Mouse (Mus musculus): ENCODE measurements at regions not wholly inside any gene's neighbourhood (a gene's known extent, or its start where the extent isn't known, plus 50 kb on each side); places are given as distances from the start of the nearest gene placed in this dataset.

DNA sequence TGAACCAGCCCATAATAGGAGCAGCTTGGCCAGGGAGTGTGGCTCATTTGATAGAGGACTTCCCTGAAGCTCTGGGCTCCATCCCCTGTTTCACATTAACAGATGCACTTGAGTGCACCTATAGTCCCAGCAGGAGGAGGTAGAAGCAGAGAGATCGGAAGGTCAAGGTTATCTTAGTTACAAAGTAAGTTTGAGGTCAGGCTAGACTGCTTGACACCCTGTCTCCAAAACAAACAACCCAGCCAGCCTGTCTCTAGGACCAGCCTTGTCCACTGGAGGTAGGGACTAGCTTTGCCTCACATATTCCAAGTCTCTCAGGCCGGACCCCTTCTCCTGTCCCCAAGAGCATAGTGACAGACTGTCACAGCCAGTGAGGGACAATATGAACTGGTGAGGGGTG, 88.9 kb upstream of the Ptpn1 start:
- no peak overlapping the region for H3K9ac ChIP-seq (ENCODE audit: insufficient read depth, low read depth, low read length, poor library complexity, severe bottlenecking)
- H3K9me3 ChIP-seq (ENCODE audit: control insufficient read depth, insufficient read depth, low read depth, low read length), result no peaks in the 10 kb centered on the region
- no peak overlapping the region for H3K4me3 ChIP-seq (ENCODE audit: insufficient read depth in 1 of 2, low read depth in 1 of 2, low read length in 2 of 2, poor library complexity in 1 of 2, severe bottlenecking in 1 of 2)
- H3K36me3 ChIP-seq (ENCODE audit: control insufficient read depth, insufficient read depth, low read length, poor library complexity, severe bottlenecking), result no peaks in the 10 kb centered on the region
- H3K27ac ChIP-seq (ENCODE audit: insufficient read depth, low read depth, low read length, poor library complexity, severe bottlenecking), result no peak overlapping the region
- DNase-seq (ENCODE audit: low read depth, low spot score), result no peak
- TF ChIP-seq MAFK (IDR thresholded peaks at IDR 0.05; ENCODE audit: insufficient read depth, low read depth, low read length) (no peak), CHD2 (IDR thresholded peaks at IDR 0.05; ENCODE audit: low read depth, low read length) (no peak), ZNF384 (IDR thresholded peaks at IDR 0.05; ENCODE audit: low read depth, low read length) (no peak), HCFC1 (IDR thresholded peaks at IDR 0.05; ENCODE audit: borderline replicate concordance, insufficient read depth, low read length) (no peak), ZC3H11A (IDR thresholded peaks at IDR 0.05; ENCODE audit: borderline replicate concordance, low read depth, low read length) (no peak)
- H3K4me1 ChIP-seq (ENCODE audit: control insufficient read depth in 2 of 2, insufficient read depth in 2 of 2, low read length in 2 of 2, poor library complexity in 1 of 2), result peaks cover 0 to 4% of the 10 kb centered on the region in 2 experiments; a peak in 1 of 4 replicates
- in situ Hi-C loops (cut with MboI; ENCODE audit: low sequenced_read_pairs in 2 of 2, unreplicated experiment in 2 of 2), result no loop called here

- no peak overlapping the region for H3K4me3 ChIP-seq (ENCODE audit: insufficient read depth in 1 of 2, low read depth in 1 of 2, low read length in 2 of 2, poor library complexity in 1 of 2, severe bottlenecking in 1 of 2)
- peaks cover 0 to 4% of the 10 kb centered on the region in 2 experiments; a peak in 1 of 4 replicates for H3K4me1 ChIP-seq (ENCODE audit: control insufficient read depth in 2 of 2, insufficient read depth in 2 of 2, low read length in 2 of 2, poor library complexity in 1 of 2)
- no peaks in the 10 kb centered on the region for H3K9me3 ChIP-seq (ENCODE audit: control insufficient read depth, insufficient read depth, low read depth, low read length)
- H3K36me3 ChIP-seq (ENCODE audit: control insufficient read depth, insufficient read depth, low read length, poor library complexity, severe bottlenecking), result no peaks in the 10 kb centered on the region
- no peak overlapping the region for H3K9ac ChIP-seq (ENCODE audit: insufficient read depth, low read depth, low read length, poor library complexity, severe bottlenecking)
- in situ Hi-C loops (cut with MboI; ENCODE audit: low sequenced_read_pairs in 2 of 2, unreplicated experiment in 2 of 2), result no loop called here
- no peak for TF ChIP-seq CHD2 (IDR thresholded peaks at IDR 0.05; ENCODE audit: low read depth, low read length)
- no peak for TF ChIP-seq ZNF384 (IDR thresholded peaks at IDR 0.05; ENCODE audit: low read depth, low read length)
- TF ChIP-seq HCFC1 (IDR thresholded peaks at IDR 0.05; ENCODE audit: borderline replicate concordance, insufficient read depth, low read length), result no peak
- no peak for TF ChIP-seq MAFK (IDR thresholded peaks at IDR 0.05; ENCODE audit: insufficient read depth, low read depth, low read length)
- TF ChIP-seq ZC3H11A (IDR thresholded peaks at IDR 0.05; ENCODE audit: borderline replicate concordance, low read depth, low read length), result no peak
- H3K27ac ChIP-seq (ENCODE audit: insufficient read depth, low read depth, low read length, poor library complexity, severe bottlenecking), result no peak overlapping the region
- no peak for DNase-seq (ENCODE audit: low read depth, low spot score)
These were observed 89.4 kb upstream of the Ptpn1 start for GRCm38 (mm10) chr2:167842473-167842872.

GRCm38 (mm10) chr2:167841339-167842240, 90.3 kb upstream of the Ptpn1 start:
- TF ChIP-seq ZNF384 (IDR thresholded peaks at IDR 0.05; ENCODE audit: low read depth, low read length), result no peak
- Histone ChIP-seq H3K36me3 (ENCODE audit: control insufficient read depth, insufficient read depth, low read length, poor library complexity, severe bottlenecking) (no peaks in the 10 kb centered on the region), H3K9ac (ENCODE audit: insufficient read depth, low read depth, low read length, poor library complexity, severe bottlenecking) (no peak overlapping the region), H3K4me1 (ENCODE audit: control insufficient read depth in 2 of 2, insufficient read depth in 2 of 2, low read length in 2 of 2, poor library complexity in 1 of 2) (peaks cover 0 to 4% of the 10 kb centered on the region in 2 experiments; a peak in 1 of 4 replicates), H3K9me3 (ENCODE audit: control insufficient read depth, insufficient read depth, low read depth, low read length) (no peaks in the 10 kb centered on the region), H3K27ac (ENCODE audit: insufficient read depth, low read depth, low read length, poor library complexity, severe bottlenecking) (no peak overlapping the region), H3K4me3 (ENCODE audit: insufficient read depth in 1 of 2, low read depth in 1 of 2, low read length in 2 of 2, poor library complexity in 1 of 2, severe bottlenecking in 1 of 2) (no peak overlapping the region)
- DNase-seq (ENCODE audit: low read depth, low spot score), result no peak
- in situ Hi-C loops (cut with MboI; ENCODE audit: low sequenced_read_pairs in 2 of 2, unreplicated experiment in 2 of 2), result no loop called here

DNA sequence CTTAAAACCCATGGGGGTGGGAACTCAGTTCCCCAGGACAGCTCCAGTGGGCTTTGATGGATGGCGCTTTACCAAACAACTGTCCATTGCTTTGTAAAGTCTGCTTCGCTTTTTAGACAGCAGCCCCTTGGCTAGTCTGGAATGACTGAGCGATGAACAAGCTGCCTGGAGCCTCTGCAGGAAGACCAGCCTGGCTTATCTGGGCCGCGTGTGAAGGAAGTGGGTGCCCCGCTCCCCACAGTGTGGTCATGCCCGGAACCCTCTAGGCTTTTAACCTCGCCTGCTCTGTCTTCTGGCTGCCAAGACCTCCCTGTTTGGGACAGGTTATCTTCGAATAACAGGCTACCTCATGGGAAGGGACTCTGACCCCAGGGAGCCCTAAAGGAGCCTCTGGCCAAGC, 91.5 kb upstream of the Ptpn1 start:
- H3K4me1 ChIP-seq (ENCODE audit: control insufficient read depth in 2 of 2, insufficient read depth in 2 of 2, low read length in 2 of 2, poor library complexity in 1 of 2), result peaks cover 0 to 4% of the 10 kb centered on the region in 2 experiments; a peak in 1 of 4 replicates
- no peak overlapping the region for H3K4me3 ChIP-seq (ENCODE audit: insufficient read depth in 1 of 2, low read depth in 1 of 2, low read length in 2 of 2, poor library complexity in 1 of 2, severe bottlenecking in 1 of 2)
- no peak overlapping the region for H3K27ac ChIP-seq (ENCODE audit: insufficient read depth, low read depth, low read length, poor library complexity, severe bottlenecking)
- in situ Hi-C loops (cut with MboI; ENCODE audit: low sequenced_read_pairs in 2 of 2, unreplicated experiment in 2 of 2), result no loop called here
- H3K36me3 ChIP-seq (ENCODE audit: control insufficient read depth, insufficient read depth, low read length, poor library complexity, severe bottlenecking), result no peaks in the 10 kb centered on the region
- DNase-seq (ENCODE audit: low read depth, low spot score), result no peak
- H3K9ac ChIP-seq (ENCODE audit: insufficient read depth, low read depth, low read length, poor library complexity, severe bottlenecking), result no peak overlapping the region
- TF ChIP-seq HCFC1 (IDR thresholded peaks at IDR 0.05; ENCODE audit: borderline replicate concordance, insufficient read depth, low read length), result no peak
- TF ChIP-seq CHD2 (IDR thresholded peaks at IDR 0.05; ENCODE audit: low read depth, low read length), result no peak
- TF ChIP-seq ZC3H11A (IDR thresholded peaks at IDR 0.05; ENCODE audit: borderline replicate concordance, low read depth, low read length), result no peak
- no peak for TF ChIP-seq ZNF384 (IDR thresholded peaks at IDR 0.05; ENCODE audit: low read depth, low read length)
- no peak for TF ChIP-seq MAFK (IDR thresholded peaks at IDR 0.05; ENCODE audit: insufficient read depth, low read depth, low read length)
- no peaks in the 10 kb centered on the region for H3K9me3 ChIP-seq (ENCODE audit: control insufficient read depth, insufficient read depth, low read depth, low read length)

All from ES-E14 (cell line).